Mouse (Mus musculus): ENCODE data around the gene Slc25a34. TPM values are rescaled to one million over a fixed set of nuclear protein-coding genes. Genes with fewer than 3 reads are reported as not detected.

Slc25a34 gene
- total and polyA plus RNA-seq, 2 experiments from 2014 or later = 17.9 to 56.2 TPM

GRCm38 (mm10) chr4:141643118-141643855 is 19.7 kb upstream of the Slc25a34 start:
- H3K27ac ChIP-seq (ENCODE audit: low read depth) = peak overlapping the region; percentile 91
- no peak overlapping the region for H3K9ac ChIP-seq (replicated peaks; ENCODE audit: low read depth, low read length)
- peak; percentile 88 for ATAC-seq (ENCODE audit: insufficient read depth, low read depth)
- H3K4me2 ChIP-seq (ENCODE audit: low read depth, low read length) = peak overlapping the region; percentile 7; the same call in 1 of the 2 replicates
- H3K4me1 ChIP-seq (ENCODE audit: control insufficient read depth, insufficient read depth) = peaks cover 29% of the 10 kb centered on the region
- 8% methylated on average over 7 of the region's 7 CpGs for WGBS
- TF ChIP-seq EP300 (IDR thresholded peaks at IDR 0.05; ENCODE audit: low read depth) (peak; percentile 93), CTCF (IDR thresholded peaks at IDR 0.05; ENCODE audit: low read depth) (no peak)
- no peaks in the 10 kb centered on the region for H3K9me3 ChIP-seq (replicated peaks; ENCODE audit: control insufficient read depth, low read length)
- no peaks in the 10 kb centered on the region for H3K27me3 ChIP-seq (ENCODE audit: control insufficient read depth, insufficient read depth, low read length)
- DNase-seq (ENCODE audit: low spot score) = peak; percentile 95
- H3K36me3 ChIP-seq (replicated peaks; ENCODE audit: control insufficient read depth, insufficient read depth, low read length) = peaks cover 44% of the 10 kb centered on the region
- H3K4me3 ChIP-seq (ENCODE audit: low read depth, low read length) = no peak overlapping the region

GRCm38 (mm10) chr4:141641961-141642811 is 18.6 kb upstream of the Slc25a34 start:
- DNase-seq (ENCODE audit: low spot score) (no peak), ATAC-seq (ENCODE audit: insufficient read depth, low read depth) (no peak)
- Histone ChIP-seq H3K4me1 (ENCODE audit: control insufficient read depth, insufficient read depth) (peaks cover 27% of the 10 kb centered on the region), H3K9ac (replicated peaks; ENCODE audit: low read depth, low read length) (0 out of 2 replicates have a peak overlapping the region, but pooled peaks have one; percentile 18), H3K9me3 (replicated peaks; ENCODE audit: control insufficient read depth, low read length) (no peaks in the 10 kb centered on the region), H3K27me3 (ENCODE audit: control insufficient read depth, insufficient read depth, low read length) (no peaks in the 10 kb centered on the region), H3K4me3 (ENCODE audit: low read depth, low read length) (no peak overlapping the region), H3K4me2 (ENCODE audit: low read depth, low read length) (no peak overlapping the region), H3K36me3 (replicated peaks; ENCODE audit: control insufficient read depth, insufficient read depth, low read length) (peaks cover 51% of the 10 kb centered on the region), H3K27ac (ENCODE audit: low read depth) (peak overlapping the region; percentile 91)
- WGBS = 81% methylated on average over 25 of the region's 25 CpGs
- TF ChIP-seq CTCF (IDR thresholded peaks at IDR 0.05; ENCODE audit: low read depth) (no peak), EP300 (IDR thresholded peaks at IDR 0.05; ENCODE audit: low read depth) (no peak)

GRCm38 (mm10) chr4:141641353-141641771 is 17.7 kb upstream of the Slc25a34 start:
- H3K27me3 ChIP-seq (ENCODE audit: control insufficient read depth, insufficient read depth, low read length) = no peaks in the 10 kb centered on the region
- no peaks in the 10 kb centered on the region for H3K9me3 ChIP-seq (replicated peaks; ENCODE audit: control insufficient read depth, low read length)
- ATAC-seq (ENCODE audit: insufficient read depth, low read depth) = no peak
- 0 out of 2 replicates have a peak overlapping the region, but pooled peaks have one; percentile 18 for H3K9ac ChIP-seq (replicated peaks; ENCODE audit: low read depth, low read length)
- peaks cover 57% of the 10 kb centered on the region for H3K36me3 ChIP-seq (replicated peaks; ENCODE audit: control insufficient read depth, insufficient read depth, low read length)
- no peak overlapping the region for H3K4me2 ChIP-seq (ENCODE audit: low read depth, low read length)
- no peak for DNase-seq (ENCODE audit: low spot score)
- no peak overlapping the region for H3K4me3 ChIP-seq (ENCODE audit: low read depth, low read length)
- H3K4me1 ChIP-seq (ENCODE audit: control insufficient read depth, insufficient read depth) = peaks cover 27% of the 10 kb centered on the region
- no peak for TF ChIP-seq EP300 (IDR thresholded peaks at IDR 0.05; ENCODE audit: low read depth)
- TF ChIP-seq CTCF (IDR thresholded peaks at IDR 0.05; ENCODE audit: low read depth) = no peak
- H3K27ac ChIP-seq (ENCODE audit: low read depth) = peak overlapping the region; percentile 91
- WGBS = 43% methylated on average over 7 of the region's 7 CpGs

- 75% methylated on average over 11 of the region's 11 CpGs for WGBS
- Histone ChIP-seq H3K27ac (ENCODE audit: low read depth) (no peak overlapping the region), H3K27me3 (ENCODE audit: control insufficient read depth, insufficient read depth, low read length) (no peaks in the 10 kb centered on the region), H3K4me1 (ENCODE audit: control insufficient read depth, insufficient read depth) (peaks cover 26% of the 10 kb centered on the region), H3K4me2 (ENCODE audit: low read depth, low read length) (no peak overlapping the region), H3K9me3 (replicated peaks; ENCODE audit: control insufficient read depth, low read length) (no peaks in the 10 kb centered on the region), H3K36me3 (replicated peaks; ENCODE audit: control insufficient read depth, insufficient read depth, low read length) (peaks cover 73% of the 10 kb centered on the region), H3K9ac (replicated peaks; ENCODE audit: low read depth, low read length) (no peak overlapping the region), H3K4me3 (ENCODE audit: low read depth, low read length) (no peak overlapping the region)
- DNase-seq (ENCODE audit: low spot score) (no peak), ATAC-seq (ENCODE audit: insufficient read depth, low read depth) (no peak)
- TF ChIP-seq EP300 (IDR thresholded peaks at IDR 0.05; ENCODE audit: low read depth) (no peak), CTCF (IDR thresholded peaks at IDR 0.05; ENCODE audit: low read depth) (peak; percentile 15; the same call in 1 of the 2 replicates)
Measured at GRCm38 (mm10) chr4:141639474-141639873, 15.9 kb upstream of the Slc25a34 start.

GRCm38 (mm10) chr4:141636693-141637092 is 13.1 kb upstream of the Slc25a34 start:
- Histone ChIP-seq H3K4me1 (ENCODE audit: control insufficient read depth, insufficient read depth) (peaks cover 4% of the 10 kb centered on the region), H3K27ac (ENCODE audit: low read depth) (no peak overlapping the region), H3K4me2 (ENCODE audit: low read depth, low read length) (no peak overlapping the region), H3K9ac (replicated peaks; ENCODE audit: low read depth, low read length) (no peak overlapping the region), H3K9me3 (replicated peaks; ENCODE audit: control insufficient read depth, low read length) (no peaks in the 10 kb centered on the region), H3K36me3 (replicated peaks; ENCODE audit: control insufficient read depth, insufficient read depth, low read length) (peaks cover 94% of the 10 kb centered on the region), H3K27me3 (ENCODE audit: control insufficient read depth, insufficient read depth, low read length) (no peaks in the 10 kb centered on the region), H3K4me3 (ENCODE audit: low read depth, low read length) (no peak overlapping the region)
- TF ChIP-seq EP300 (IDR thresholded peaks at IDR 0.05; ENCODE audit: low read depth) = no peak
- no peak for TF ChIP-seq CTCF (IDR thresholded peaks at IDR 0.05; ENCODE audit: low read depth)
- DNase-seq (ENCODE audit: low spot score) (no peak), ATAC-seq (ENCODE audit: insufficient read depth, low read depth) (no peak)
- 92% methylated on average over 5 of the region's 5 CpGs for whole genome bisulfite sequencing

All from heart, postnatal 0 days (tissue).